Mouse (Mus musculus) mature B cell (primary cell): ENCODE measurements around the gene Tbc1d5.
"Not testable (repeated sequence)": the region's sequence is repeated elsewhere in the genome, so short reads cannot be mapped to it uniquely, and the experiment has no call there.

Source experiments
- in situ Hi-C: fragments of 300-500 bp; cut with MboI; formaldehyde crosslinking; loops from 2 replicates; pipeline ENCODE4 v1.14.3; 2019

Tbc1d5 gene

DNA sequence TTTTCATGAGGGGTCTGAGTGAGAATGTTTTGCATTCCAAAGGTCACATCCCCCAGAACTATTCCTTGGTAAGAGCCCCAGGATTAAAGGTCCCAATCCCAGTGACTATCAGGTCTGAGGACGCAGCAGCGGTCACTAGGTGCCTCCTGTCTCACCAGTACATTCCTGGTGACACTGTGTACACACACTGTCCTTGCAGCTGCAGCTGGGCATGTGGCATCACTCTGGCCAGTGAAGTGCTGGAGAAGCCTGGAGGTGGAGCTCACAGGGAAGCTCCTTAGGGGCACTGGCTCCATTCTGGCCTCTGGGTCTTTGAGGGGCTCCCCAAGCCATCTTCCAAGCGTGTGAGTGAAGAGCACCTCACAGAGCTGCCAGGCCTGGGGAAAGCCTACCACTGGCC is 427.2 kb downstream of the Tbc1d5 start:
- in situ Hi-C loops, result no loop called here

DNA sequence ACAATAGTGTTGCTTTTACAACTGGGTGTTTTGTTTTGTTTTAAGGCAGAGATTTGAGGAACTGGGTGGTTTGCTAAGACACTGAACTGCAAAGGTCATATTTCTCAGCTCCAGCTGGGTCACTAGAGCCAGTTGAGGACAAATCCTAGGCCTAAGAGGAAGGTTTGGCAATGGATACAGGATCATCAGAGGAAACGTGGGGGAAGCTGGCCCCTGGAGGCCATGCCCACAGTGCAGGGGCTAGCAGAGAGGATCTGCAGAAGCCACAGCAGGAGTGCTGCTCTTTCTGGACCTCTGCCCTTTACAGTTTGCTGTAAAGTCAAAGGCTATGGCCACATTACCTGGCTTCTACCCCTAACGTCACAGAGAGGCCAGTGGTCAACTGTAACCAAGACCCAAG is 428.3 kb downstream of the Tbc1d5 start:
- in situ Hi-C loops, result no loop called here

DNA sequence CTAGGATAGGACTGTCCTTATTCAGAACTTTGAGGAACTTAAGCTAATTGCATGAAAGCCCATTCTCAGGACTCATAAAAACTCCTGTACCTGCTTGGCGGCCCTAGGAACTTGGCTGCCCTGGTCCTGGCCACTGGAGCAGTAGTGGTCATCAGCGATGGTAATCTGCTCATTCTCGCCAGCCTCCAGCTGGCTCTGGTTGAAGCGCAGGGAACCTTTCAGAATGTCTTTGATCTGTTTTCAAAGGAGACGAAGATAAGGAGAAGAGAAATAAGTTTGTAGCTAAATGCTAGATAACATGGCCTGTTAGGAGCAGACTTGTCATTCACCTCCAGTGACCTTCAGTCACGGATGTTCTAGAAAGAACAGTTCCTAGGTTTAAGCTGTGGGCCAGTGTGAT is 437.8 kb downstream of the Tbc1d5 start:
- in situ Hi-C loops, result no loop called here

DNA sequence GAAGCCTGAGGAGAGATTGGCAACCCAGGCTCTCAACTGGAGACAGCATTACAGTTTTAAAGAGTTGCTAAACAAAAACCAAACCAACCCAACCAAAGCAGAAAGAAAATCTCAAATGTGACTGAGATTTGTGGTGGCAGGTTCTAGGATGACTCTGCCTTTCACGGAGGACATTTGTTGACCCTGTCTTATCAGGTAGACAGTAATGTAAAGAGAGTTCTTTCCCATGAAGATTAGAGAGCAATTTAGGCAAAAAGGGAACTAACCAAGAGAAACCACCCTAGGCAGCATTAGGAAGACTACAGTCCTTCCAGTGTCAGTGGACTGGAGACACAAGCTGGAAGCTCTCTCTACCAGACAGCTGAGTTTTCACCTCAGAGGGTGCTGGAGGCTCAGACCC is 438.3 kb downstream of the Tbc1d5 start:
- in situ Hi-C loops, result no loop called here

DNA sequence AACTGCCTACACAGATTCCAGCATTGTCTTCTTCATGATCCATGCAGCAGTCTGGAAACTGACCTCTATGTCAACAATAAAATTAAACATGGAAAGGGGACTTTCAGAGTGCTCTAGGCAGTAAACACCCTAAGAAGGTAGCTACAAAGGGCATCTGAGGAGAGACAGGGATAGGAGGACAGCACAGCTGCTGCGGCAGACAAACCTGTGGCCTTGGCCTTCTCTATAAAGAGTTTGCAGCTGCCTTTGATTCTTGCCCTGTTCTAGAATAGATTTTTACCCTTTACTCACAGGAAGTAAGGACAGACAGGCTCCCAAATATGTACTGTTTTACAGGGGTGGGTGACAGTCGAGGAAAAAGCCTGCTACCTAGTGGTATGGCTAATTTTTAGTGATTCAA is 440.7 kb downstream of the Tbc1d5 start:
- in situ Hi-C loops, result no loop called here

DNA sequence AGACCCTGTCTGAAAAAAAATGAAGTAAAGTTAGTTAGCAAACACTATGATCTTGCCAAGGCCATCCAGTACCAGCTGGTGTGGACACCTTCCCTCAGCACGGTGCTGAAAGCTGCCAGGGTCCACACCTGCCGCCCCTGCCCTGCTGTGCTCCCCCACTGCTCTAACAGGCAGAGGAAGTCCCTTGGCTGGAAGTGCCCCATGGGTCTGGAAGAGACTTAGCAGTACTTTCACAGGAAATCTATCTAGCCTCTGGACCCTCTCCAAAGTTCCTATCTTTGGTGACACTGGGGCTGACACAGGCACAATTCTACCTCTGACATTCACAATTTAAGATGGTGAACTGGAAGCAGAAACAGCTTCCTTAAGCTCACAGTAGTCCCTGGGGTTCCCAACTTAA is 442.1 kb downstream of the Tbc1d5 start:
- in situ Hi-C loops, result no loop called here

DNA sequence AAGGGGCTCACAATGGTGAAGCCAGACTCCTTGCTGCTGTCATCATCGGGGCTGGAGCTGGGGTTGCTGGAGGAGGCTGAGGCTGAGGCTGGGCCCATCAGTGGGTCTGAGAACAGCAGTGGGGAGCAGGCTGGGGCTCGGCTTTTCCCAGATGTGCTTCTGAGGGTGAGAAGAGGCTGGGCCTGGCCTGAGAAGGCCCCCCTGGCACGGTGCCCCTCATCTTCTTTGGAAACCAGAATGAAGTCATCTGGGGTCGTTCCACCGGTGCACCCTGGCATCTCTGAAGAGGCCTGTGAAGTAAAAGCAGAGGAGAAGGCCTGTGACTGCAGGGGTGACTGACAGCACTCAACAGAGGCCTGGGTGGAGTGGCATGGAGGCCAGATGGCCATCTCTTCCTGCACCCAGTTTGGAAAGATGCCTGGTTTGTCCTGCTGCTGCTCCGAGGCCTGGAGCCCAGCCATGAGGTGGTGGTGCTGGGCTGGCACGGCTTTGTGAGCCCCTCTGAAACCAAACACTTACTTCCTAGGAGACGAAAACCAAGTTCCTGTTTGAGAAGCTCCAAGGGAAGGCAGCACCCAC is 443.1 kb downstream of the Tbc1d5 start:
- in situ Hi-C loops, result no loop called here

DNA sequence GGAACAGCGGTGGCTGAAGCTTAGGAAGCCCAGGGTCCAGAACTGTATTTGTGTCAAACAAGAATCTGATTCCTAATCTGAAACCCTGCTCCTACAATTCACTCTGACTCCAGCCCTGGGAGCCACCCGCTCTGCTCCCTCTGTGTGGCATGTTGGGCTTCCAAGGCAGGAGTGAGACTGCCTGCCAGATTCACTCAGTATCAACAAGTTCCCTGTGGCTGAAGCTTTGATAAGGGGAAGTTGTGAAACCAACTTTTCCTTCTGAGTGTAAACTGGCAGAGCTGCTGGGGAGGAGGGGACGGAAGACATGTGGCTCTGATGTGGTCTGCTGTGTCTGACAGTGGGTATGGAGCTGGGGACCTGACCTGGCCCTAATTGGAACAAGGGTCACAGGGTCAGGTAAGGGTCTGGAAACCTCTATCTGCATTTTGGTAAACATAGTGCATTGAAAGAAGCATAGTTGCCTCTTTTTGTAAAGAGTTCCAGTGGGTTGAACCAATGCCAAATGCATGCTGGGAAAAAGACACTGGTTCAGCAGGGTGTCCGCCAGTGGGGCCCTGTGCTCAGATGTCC is 443.7 kb downstream of the Tbc1d5 start:
- in situ Hi-C loops, result no loop called here

DNA sequence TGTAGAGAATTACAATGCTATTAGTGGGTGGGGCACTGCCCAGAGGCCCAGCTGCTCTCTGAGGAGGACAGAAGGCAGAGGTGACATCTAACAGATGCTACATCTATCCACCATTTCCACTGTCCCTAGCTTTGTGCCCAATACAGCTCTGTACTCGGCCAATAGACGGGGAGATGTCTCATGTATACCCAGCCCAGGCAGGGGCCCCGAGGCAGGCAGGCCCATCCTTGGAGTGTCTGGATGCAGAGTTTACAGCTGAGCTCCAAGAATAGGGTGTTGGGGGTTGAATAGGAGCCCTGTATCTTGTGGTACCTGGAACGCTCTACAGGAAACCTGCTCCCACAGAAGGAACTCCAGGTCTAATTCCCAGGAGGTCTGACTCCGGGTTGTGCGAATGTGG is 444.4 kb downstream of the Tbc1d5 start:
- in situ Hi-C loops, result no loop called here

DNA sequence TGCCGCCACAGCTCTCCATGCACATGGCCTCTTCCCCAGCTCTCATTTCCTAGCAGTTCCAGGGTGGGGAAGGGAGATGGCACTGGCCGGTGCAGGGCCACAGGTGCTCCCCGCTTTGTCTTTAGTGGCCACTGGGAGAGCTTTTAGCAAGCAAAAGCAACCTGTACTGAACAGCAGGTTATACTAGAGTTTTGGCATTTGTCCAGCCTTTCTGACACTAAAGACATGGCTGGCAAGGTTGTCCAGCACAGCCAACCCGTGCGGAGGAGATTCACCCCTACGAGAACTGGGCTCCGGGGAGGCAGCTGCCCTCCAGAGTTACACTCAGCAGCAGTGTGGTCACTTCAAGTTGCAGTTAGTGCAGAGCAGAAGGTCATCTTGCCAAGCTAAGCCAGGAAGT is 445.8 kb downstream of the Tbc1d5 start:
- in situ Hi-C loops, result no loop called here

DNA sequence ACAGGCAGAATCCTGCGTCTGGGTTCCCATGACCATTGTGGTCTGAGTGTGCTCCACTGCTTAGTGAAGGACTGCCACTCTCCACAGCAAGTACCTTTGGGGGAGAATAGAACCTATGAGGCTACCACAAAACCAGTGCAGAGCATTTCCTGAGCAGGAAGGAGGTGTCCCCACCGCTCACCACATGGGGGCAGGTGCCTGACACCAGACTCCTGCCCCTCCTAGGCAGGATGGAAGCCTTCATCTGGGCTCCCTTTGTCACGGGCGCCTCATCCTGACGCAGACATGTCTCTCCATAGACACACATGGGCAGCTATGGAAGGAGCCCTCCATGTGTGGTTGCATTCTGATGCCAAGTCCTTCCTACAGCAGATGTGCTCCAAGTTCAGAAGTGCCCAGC is 447.3 kb downstream of the Tbc1d5 start:
- in situ Hi-C loops, result no loop called here

DNA sequence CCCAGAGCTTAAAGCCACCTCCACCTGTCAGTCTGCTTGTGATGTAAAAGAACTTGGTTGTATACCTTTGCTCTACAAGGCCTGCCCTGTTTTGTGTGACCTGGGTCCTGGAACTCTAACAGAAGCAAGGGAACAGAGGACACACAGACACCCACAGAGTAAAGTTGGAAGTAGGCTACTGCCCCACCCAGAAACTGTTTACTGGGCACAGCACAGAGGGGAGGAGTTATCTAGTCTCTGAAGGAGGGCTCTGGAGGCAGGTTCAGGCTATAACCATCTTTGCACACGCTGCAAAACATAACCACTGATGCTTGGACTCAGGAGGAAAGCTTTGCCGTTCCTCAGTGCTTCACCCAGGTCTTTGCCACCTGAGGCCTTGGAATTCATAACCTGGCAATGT is 448.3 kb downstream of the Tbc1d5 start:
- in situ Hi-C loops, result no loop called here

DNA sequence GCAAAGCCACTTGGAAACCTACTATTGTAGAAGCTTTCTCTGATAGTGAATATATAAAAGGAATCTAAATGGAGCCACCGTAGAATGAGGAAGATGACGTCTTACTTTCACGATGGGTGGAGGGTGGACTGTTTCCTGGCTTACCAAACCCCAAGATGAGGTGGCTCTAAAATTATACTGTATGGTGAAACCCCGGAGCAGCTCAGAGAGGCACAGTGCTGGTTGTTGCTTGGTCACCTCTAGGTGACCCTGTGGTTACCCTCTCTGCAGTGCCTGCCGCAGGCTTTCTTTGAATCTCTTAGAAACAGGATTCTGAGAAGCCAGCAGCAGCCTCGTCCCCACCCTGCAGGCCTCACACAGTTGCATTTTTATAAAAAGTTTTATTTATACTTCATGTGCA is 449.6 kb downstream of the Tbc1d5 start:
- in situ Hi-C loops, result no loop called here

DNA sequence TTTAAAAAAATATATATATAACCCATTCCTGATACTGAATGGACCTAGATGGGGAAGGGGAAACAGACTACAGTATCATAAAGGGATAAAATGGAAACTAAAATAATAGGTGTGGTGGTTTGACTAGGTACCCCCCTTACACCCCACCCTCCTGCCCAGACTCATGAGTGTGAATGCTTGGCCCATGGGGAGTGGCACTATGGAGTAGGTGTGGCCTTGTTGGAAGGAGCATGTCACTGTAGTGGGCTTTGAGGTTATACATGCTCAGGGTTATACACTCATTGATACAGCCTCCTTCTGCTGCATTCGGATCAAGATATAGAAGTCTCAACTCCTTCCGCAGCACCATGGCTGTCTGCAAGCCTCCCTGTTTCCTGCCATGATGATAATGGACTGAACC is 450.1 kb downstream of the Tbc1d5 start:
- in situ Hi-C loops, result no loop called here

DNA sequence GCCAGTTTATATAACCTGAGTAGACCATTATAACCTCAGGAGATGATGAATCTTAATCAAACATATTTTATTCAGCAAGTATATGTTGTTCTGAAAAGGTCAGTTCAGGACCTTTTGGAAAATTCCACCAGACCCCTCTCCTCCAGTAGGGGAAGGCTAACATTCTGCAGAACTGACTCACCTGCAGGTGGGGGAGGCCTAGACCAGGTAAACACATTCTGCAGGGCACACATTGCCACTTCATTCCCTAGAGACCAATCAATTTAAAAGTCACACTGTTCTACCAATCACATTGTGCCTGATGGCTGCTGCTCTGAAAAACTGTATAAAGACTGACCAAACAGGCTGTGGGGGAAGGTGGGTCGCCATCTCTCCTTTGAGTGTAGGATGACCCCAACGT is 452.9 kb downstream of the Tbc1d5 start:
- in situ Hi-C loops, result no loop called here

DNA sequence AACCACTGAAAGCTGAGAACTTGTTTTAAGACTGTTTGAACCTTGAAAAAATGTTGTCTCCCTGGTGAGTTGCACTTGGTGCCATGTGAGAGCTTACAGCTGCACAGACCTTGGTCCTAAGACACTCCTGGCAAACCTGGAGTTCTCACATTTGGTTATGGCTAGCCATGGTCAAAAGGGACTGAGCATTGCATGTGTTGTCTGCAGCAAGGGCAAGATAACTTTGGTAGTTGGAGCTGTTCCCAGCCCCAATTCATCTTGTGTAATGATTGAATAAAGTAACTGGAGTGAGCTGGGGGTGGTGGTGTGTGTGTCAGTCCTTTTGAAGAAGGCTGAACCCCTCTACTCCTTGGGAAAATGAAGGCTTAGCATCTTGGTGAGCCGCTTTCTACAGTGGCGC is 454.8 kb downstream of the Tbc1d5 start:
- in situ Hi-C loops, result no loop called here

DNA sequence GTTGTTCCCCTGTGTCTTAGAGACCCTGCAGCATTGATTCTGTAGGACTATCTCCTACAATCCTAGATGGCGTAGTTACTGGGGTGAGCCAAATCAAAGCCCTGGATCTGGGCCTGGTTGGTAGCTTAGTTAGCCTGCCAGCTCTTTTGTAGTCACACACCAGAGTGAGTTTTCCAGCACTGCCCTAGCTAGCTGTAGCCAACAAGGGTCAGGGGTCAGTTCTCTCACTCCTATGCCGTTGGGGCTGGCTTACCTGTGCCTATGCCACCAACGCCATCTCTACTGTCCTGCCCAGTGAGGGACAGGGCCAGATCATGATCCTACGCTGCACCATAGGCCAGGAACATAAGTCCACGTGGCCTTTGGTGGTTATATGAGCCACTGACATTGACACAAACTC is 461.6 kb downstream of the Tbc1d5 start:
- in situ Hi-C loops, result no loop called here

DNA sequence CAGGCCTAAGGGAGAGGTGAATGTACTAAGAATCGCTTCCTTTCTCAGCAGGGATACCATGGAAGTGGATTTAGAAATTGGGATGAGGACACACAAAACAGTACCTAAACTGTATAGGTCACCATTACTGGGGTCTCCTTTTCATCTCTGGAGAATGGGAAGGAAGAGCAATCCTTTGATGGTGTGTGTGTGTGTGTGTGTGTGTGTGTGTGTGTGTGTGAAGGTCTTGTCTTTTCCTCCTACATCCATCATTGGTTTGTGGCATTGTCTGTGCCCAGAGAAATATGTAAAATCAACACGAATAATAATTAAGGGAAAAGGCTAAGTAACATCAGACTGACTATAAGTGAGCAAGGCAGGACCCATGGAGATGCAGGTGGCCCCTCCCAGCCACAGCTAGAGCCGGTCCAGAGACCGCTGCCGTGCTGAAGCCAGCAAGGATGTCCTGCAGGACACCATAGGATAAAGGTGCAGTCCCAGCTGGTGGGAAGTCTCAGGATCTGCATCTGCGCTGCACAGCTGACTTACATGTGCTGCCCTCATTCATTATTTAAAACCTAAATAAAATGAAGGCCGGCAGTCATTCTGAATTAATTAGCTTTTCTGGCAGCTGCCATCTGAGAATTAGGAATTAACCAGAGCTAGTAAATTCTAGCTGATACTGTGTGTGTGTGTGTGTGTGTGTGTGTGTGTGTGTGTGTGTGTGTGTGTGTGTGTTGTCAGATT is 468.5 kb downstream of the Tbc1d5 start:
- in situ Hi-C loops, result no loop called here

DNA sequence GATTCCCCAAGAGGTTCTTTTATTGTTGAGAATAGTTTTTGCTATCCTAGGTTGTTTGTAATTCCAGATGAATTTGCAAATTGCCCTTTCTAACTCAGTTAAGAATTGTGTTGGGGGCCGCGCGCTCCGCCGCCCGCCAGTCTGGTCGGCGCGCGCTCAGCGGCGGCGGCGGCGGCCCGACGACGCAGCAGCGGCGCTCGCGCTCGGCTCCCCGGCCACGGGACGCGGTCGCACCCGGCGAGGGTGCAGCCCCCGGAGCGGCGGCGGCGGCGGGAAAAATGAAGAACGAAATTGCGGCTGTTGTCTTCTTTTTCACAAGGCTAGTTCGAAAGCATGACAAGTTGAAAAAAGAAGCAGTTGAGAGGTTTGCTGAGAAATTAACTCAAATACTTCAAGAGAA is 480.7 kb downstream of the Tbc1d5 start:
- in situ Hi-C loops, result not testable (repeated sequence)

DNA sequence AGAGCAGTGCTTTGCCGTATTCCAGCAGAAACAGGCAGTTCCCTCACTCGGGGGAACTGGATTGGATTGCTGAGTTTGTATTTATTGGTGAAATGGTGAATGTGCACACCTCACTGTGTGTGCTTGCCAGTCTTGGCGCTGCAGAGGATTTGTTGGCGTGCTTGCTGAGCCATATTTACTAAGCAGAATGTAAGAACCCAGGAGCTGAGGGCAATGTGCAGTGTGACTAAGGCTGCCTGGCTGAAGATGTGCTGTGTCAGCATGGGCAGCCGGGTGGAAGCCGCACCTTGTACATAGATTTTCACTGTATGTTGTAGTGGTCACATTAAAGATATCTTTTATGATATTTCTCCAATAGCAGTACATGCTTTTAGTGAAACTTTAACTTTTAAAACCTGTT is 491.0 kb downstream of the Tbc1d5 start:
- in situ Hi-C loops, result no loop called here

DNA sequence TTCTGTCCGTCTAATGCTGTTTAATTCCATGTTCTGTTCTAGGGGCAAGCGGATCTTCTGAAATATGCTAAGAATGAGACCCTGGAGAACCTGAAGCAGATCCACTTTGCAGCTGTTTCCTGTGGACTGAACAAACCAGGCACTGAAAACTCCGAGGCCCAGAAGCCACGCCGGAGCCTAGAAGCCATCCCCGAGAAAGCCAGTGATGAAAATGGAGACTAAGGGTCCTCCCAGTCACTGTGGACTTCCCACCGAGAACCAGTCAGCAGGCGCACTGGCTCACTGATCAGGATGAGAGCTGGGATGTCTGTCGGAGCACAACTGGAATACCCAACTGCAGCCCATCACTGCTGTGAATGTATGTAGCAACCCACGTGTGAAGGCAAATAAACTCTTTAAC is 491.5 kb downstream of the Tbc1d5 start:
- in situ Hi-C loops, result no loop called here

DNA sequence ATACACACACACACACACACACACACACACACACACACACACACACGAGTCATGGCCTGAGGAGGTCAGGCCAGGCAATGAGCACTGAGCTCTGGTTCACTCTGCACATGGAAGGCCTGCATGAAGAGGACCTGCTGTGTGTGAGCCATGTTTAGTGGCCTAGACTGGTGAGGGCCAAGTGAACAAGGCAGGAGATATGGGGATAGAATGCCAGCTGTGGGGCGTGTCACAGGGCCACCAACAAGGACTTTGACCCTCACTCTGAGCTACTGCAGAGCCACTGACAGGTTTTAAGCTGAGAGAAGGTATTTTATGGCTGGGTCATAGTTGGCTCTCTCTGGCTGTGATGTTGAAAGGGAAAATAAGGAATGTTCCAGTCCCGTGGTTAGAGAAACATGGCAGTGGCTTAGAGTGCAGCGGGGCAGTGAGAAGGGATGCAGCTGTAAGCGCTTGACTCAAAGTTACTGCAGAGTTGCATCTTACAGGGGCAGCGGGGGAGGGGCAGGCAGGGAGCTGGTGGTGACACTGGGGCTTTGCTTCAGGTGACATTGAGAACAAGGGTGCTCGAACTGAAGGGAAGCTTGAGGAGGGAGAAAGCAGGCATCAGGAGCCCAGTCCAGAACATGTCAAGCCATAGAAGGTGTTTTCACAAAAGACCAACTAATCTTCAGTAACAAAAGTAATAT is 494.0 kb downstream of the Tbc1d5 start:
- in situ Hi-C loops, result no loop called here
